Mouse (Mus musculus) heart, embryonic 12.5 days (tissue): ENCODE measurements around the gene Erp44. TPM values are rescaled to one million over a fixed set of nuclear protein-coding genes. Genes with fewer than 3 reads are reported as not detected.
A peak's percentile ranks its signal among the peaks of the same experiment; 100 is the strongest.

ENCODE experiments used
- ATAC-seq: fragments of 200-750 bp; cut with Nextera tagmentation; 2 replicates; pipeline ENCODE4 v1.8.0; 2017; ENCODE audit warnings: moderate TSS enrichment, moderate library complexity; ENCODE audit not compliant: insufficient number of reproducible peaks, low FRiP score
- H3K27ac ChIP-seq: fragments of 300-500 bp; sonication (generic); 2 replicates; pipeline ENCODE4 v1.5.1; 2016; ENCODE audit warnings: mild to moderate bottlenecking, moderate library complexity; ENCODE audit not compliant: poor library complexity, severe bottlenecking
- H3K27me3 ChIP-seq: fragments of 300-500 bp; sonication (generic); replicated peaks from 2 replicates; pipeline ENCODE4 v1.6.1; 2016; ENCODE audit warnings: mild to moderate bottlenecking, moderate library complexity
- H3K36me3 ChIP-seq: fragments of 300-500 bp; sonication (generic); 2 replicates; pipeline ENCODE4 v1.6.1; 2016; ENCODE audit warnings: mild to moderate bottlenecking, moderate library complexity
- H3K4me1 ChIP-seq: fragments of 300-500 bp; sonication (generic); replicated peaks from 2 replicates; pipeline ENCODE4 v1.6.1; 2016; ENCODE audit warnings: mild to moderate bottlenecking
- H3K4me2 ChIP-seq: fragments of 300-500 bp; sonication (generic); 2 replicates; pipeline ENCODE4 v1.6.1; 2016; ENCODE audit warnings: mild to moderate bottlenecking, moderate library complexity
- H3K4me3 ChIP-seq: fragments of 300-500 bp; sonication (generic); 2 replicates; pipeline ENCODE4 v1.5.1; 2016; ENCODE audit warnings: mild to moderate bottlenecking
- H3K9ac ChIP-seq: fragments of 300-500 bp; sonication (generic); 2 replicates; pipeline ENCODE4 v1.6.1; 2016; ENCODE audit warnings: mild to moderate bottlenecking, moderate library complexity
- H3K9me3 ChIP-seq: fragments of 300-500 bp; sonication (generic); replicated peaks from 2 replicates; pipeline ENCODE4 v1.6.1; 2016; ENCODE audit warnings: mild to moderate bottlenecking, moderate library complexity
- WGBS: fragments of 180-500 bp; shearing (Covaris S2); methylation state at CpG from one replicate; pipeline ENCODE4 v1.1.7; 2016; 5-methylcytosine and 5-hydroxymethylcytosine counted together
- polyA plus RNA-seq: library from polyadenylated mRNA; unstranded; fragments of >200 nt; fragmentation: Nextera tagmentation; extraction: Ambion mirVana; gene quantifications from 2 replicates; pipeline ENCODE4 v1.2.1, GENCODE M21; 2016

Gene Erp44
- polyA plus RNA-seq, 1 experiment from 2014 or later, result 67.7 TPM

- Histone ChIP-seq H3K27ac (no peak overlapping the region), H3K4me3 (no peak overlapping the region), H3K4me2 (no peak overlapping the region), H3K27me3 (no peaks in the 10 kb centered on the region), H3K4me1 (peaks cover 17% of the 10 kb centered on the region), H3K36me3 (no peaks in the 10 kb centered on the region), H3K9ac (no peak overlapping the region), H3K9me3 (no peaks in the 10 kb centered on the region)
- WGBS, result 84% methylated on average over 3 of the region's 3 CpGs
- ATAC-seq, result no peak
Observed at GRCm38 (mm10) chr4:48275736-48276135, 3.6 kb downstream of the Erp44 start.

GRCm38 (mm10) chr4:48273119-48273829, 6.1 kb downstream of the Erp44 start:
- no peak for ATAC-seq
- Histone ChIP-seq H3K9me3 (no peaks in the 10 kb centered on the region), H3K9ac (no peak overlapping the region), H3K4me1 (peaks cover 8% of the 10 kb centered on the region; the same call in 1 of the 2 replicates), H3K4me2 (no peak overlapping the region), H3K4me3 (no peak overlapping the region), H3K36me3 (no peaks in the 10 kb centered on the region), H3K27ac (no peak overlapping the region), H3K27me3 (no peaks in the 10 kb centered on the region)
- 93% methylated on average over 7 of the region's 7 CpGs for WGBS

DNA sequence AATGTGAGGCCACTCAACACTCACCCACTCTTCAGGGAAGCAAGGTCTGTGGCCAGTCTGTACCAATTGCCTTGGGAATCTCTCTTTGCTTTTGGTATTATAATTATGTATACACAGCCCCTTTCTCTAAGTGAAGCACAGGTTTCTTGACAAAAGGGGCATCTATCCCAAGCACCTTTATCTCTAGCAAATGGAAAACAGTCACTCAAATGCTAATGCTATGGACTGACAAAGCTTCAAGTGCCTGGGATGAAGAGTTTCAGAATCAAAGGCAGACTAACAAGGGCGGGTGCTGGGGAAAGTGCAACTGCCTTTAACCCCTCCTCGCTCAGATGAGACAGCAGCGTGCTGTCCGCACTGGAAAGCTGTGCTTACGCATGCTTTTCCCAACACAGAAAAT, 7.5 kb downstream of the Erp44 start:
- Histone ChIP-seq H3K36me3 (no peaks in the 10 kb centered on the region), H3K27me3 (no peaks in the 10 kb centered on the region), H3K27ac (peak overlapping the region; percentile 47; the same call in 1 of the 2 replicates), H3K4me3 (0 out of 2 replicates have a peak overlapping the region, but pooled peaks have one; percentile 0), H3K4me1 (peaks cover 8% of the 10 kb centered on the region; the same call in 1 of the 2 replicates), H3K4me2 (peak overlapping the region; percentile 45), H3K9me3 (no peaks in the 10 kb centered on the region), H3K9ac (no peak overlapping the region)
- 34% methylated on average over 5 of the region's 5 CpGs for WGBS
- ATAC-seq, result no peak

DNA sequence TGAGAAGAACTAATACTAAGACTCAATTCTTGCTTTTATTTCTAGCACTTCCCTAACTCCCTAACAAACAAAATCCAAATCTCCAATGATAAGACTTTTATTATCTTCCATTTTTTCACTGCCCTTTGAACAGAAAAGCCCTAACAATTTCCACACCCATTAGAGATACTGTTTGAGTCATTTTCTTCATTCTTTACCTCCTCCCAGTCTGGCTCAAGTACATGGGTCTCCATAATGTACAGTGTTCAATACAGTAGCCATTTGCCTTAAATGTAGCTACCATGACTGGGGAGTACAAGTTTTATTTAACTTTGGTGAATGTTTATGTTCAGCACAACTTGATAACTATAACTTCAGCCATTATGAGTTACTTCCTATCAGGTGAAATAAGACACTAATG, 8.8 kb downstream of the Erp44 start:
- Histone ChIP-seq H3K27me3 (no peaks in the 10 kb centered on the region), H3K9me3 (no peaks in the 10 kb centered on the region), H3K4me1 (peaks cover 15% of the 10 kb centered on the region; the same call in 1 of the 2 replicates), H3K4me2 (no peak overlapping the region), H3K9ac (no peak overlapping the region), H3K4me3 (no peak overlapping the region), H3K27ac (no peak overlapping the region), H3K36me3 (no peaks in the 10 kb centered on the region)
- ATAC-seq, result no peak

DNA sequence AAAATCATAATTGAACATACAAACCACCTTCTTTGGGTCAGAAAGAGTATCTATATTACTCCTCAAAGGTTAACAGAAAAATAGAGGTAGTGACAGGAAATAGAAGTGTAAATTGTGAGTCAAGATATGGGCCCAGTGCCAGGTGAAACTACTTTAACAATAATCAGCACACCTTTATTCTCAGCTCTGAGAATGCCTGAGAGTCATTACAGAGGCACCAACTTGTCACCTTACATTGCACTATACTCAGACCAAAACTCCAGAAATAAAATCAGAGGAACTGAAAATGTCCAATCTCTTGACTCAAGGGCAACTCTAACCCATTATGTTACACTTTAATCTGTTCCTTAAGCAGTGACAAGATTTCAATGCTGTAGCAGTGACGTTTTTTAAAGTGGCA, 11.2 kb downstream of the Erp44 start:
- H3K27me3 ChIP-seq, result no peaks in the 10 kb centered on the region
- ATAC-seq, result no peak
- WGBS, result 69% methylated on average over 1 of the region's 1 CpGs
- H3K9ac ChIP-seq, result no peak overlapping the region
- H3K4me2 ChIP-seq, result no peak overlapping the region
- no peaks in the 10 kb centered on the region for H3K9me3 ChIP-seq
- no peak overlapping the region for H3K27ac ChIP-seq
- H3K4me1 ChIP-seq, result peaks cover 15% of the 10 kb centered on the region; the same call in 1 of the 2 replicates
- H3K4me3 ChIP-seq, result no peak overlapping the region
- no peaks in the 10 kb centered on the region for H3K36me3 ChIP-seq

- Histone ChIP-seq H3K4me2 (no peak overlapping the region), H3K9me3 (no peaks in the 10 kb centered on the region), H3K4me1 (peaks cover 14% of the 10 kb centered on the region; the same call in 1 of the 2 replicates), H3K9ac (no peak overlapping the region), H3K36me3 (no peaks in the 10 kb centered on the region), H3K4me3 (no peak overlapping the region), H3K27ac (no peak overlapping the region), H3K27me3 (no peaks in the 10 kb centered on the region)
- 80% methylated on average over 3 of the region's 3 CpGs for WGBS
- ATAC-seq, result no peak
Observed at GRCm38 (mm10) chr4:48267683-48268082, 11.7 kb downstream of the Erp44 start.

- 85% methylated on average over 3 of the region's 3 CpGs for WGBS
- ATAC-seq, result no peak
- Histone ChIP-seq H3K27ac (no peak overlapping the region), H3K27me3 (no peaks in the 10 kb centered on the region), H3K9me3 (no peaks in the 10 kb centered on the region), H3K4me3 (no peak overlapping the region), H3K36me3 (no peaks in the 10 kb centered on the region), H3K9ac (no peak overlapping the region), H3K4me1 (no peaks in the 10 kb centered on the region), H3K4me2 (no peak overlapping the region)
Observed at GRCm38 (mm10) chr4:48258045-48258444, 21.3 kb downstream of the Erp44 start.

GRCm38 (mm10) chr4:48253266-48253665, 26.1 kb downstream of the Erp44 start:
- Histone ChIP-seq H3K4me2 (no peak overlapping the region), H3K9me3 (no peaks in the 10 kb centered on the region), H3K36me3 (no peaks in the 10 kb centered on the region), H3K4me3 (no peak overlapping the region), H3K27ac (no peak overlapping the region), H3K4me1 (no peaks in the 10 kb centered on the region), H3K27me3 (no peaks in the 10 kb centered on the region), H3K9ac (no peak overlapping the region)
- no peak for ATAC-seq

DNA sequence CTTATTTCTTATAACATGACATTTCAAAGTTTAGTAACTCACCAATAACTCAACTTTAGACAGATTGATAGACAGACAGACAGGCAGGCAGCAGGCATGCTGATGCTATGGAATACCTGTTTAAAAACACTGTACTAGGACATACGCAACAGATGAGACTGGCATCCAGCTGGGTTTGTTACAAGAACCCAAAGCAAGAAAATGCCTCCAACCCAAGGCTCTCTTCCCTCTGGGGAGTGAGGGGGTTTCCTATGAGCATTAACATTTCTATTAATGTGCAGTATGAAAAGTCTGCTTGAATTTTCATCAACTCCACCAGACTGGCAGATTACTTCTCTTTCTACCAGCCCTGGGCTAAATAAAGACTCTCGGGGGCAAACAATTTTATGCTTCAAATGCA, 35.1 kb downstream of the Erp44 start:
- Histone ChIP-seq H3K4me1 (no peaks in the 10 kb centered on the region), H3K27me3 (no peaks in the 10 kb centered on the region), H3K4me3 (no peak overlapping the region), H3K4me2 (no peak overlapping the region), H3K36me3 (no peaks in the 10 kb centered on the region), H3K27ac (no peak overlapping the region), H3K9me3 (no peaks in the 10 kb centered on the region), H3K9ac (no peak overlapping the region)
- ATAC-seq, result no peak
- WGBS, result 88% methylated on average over 2 of the region's 2 CpGs

- Histone ChIP-seq H3K27me3 (no peaks in the 10 kb centered on the region), H3K9me3 (no peaks in the 10 kb centered on the region), H3K4me3 (no peak overlapping the region), H3K4me1 (no peaks in the 10 kb centered on the region), H3K27ac (no peak overlapping the region), H3K36me3 (no peaks in the 10 kb centered on the region), H3K9ac (no peak overlapping the region), H3K4me2 (no peak overlapping the region)
- 53% methylated on average over 1 of the region's 1 CpGs for WGBS
- no peak for ATAC-seq
Observed at GRCm38 (mm10) chr4:48243737-48244136, 35.6 kb downstream of the Erp44 start.

DNA sequence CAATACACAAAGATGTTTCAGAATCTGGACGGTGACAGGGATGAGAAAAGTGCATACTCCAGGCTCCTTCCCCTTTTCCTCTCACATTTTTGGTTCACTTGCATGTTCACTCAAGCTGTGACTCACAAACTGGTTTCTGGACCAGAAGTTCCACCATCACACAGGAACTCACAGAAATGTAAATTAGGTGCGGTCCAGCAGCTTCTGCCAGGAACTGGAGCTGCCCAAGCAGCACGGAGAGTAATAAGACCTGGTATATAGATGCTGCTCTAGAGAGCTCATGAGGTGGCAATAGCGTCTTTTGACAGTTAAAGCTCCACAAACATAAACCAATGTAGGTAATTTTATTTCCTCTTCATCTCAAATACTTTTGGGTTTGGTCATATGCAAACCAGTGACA, 36.9 kb downstream of the Erp44 start:
- Histone ChIP-seq H3K4me3 (no peak overlapping the region), H3K36me3 (no peaks in the 10 kb centered on the region), H3K9me3 (no peaks in the 10 kb centered on the region), H3K4me2 (no peak overlapping the region), H3K4me1 (no peaks in the 10 kb centered on the region), H3K27ac (no peak overlapping the region), H3K9ac (no peak overlapping the region), H3K27me3 (no peaks in the 10 kb centered on the region)
- ATAC-seq, result no peak
- WGBS, result 92% methylated on average over 4 of the region's 4 CpGs

GRCm38 (mm10) chr4:48239046-48239445, 40.3 kb downstream of the Erp44 start:
- 87% methylated on average over 4 of the region's 4 CpGs for WGBS
- no peak overlapping the region for H3K27ac ChIP-seq
- no peak for ATAC-seq

More at GRCm38 (mm10) chr4:48239046-48239445, 40.3 kb downstream of the Erp44 start:
- Histone ChIP-seq H3K36me3 (peaks cover 5% of the 10 kb centered on the region; the same call in 1 of the 2 replicates), H3K4me1 (no peaks in the 10 kb centered on the region), H3K27me3 (no peaks in the 10 kb centered on the region), H3K4me3 (no peak overlapping the region), H3K9me3 (no peaks in the 10 kb centered on the region), H3K9ac (no peak overlapping the region), H3K4me2 (no peak overlapping the region)
